Mouse (Mus musculus) lung, postnatal 0 days (tissue): ENCODE results near the gene Unc93a2.
"Not testable (repeated sequence)": the region's sequence is repeated elsewhere in the genome, so short reads cannot be mapped to it uniquely, and the experiment has no call there.

Experiments used
- CTCF ChIP-seq: IDR thresholded peaks from 2 replicates; pipeline ENCODE4 v1.5.1; 2016; ENCODE audit warnings: antibody characterized with exemption, mild to moderate bottlenecking
- EP300 ChIP-seq: IDR thresholded peaks from 2 replicates; pipeline ENCODE4 v1.6.1; 2016; ENCODE audit warnings: antibody characterized with exemption, mild to moderate bottlenecking, control low read depth

DNA sequence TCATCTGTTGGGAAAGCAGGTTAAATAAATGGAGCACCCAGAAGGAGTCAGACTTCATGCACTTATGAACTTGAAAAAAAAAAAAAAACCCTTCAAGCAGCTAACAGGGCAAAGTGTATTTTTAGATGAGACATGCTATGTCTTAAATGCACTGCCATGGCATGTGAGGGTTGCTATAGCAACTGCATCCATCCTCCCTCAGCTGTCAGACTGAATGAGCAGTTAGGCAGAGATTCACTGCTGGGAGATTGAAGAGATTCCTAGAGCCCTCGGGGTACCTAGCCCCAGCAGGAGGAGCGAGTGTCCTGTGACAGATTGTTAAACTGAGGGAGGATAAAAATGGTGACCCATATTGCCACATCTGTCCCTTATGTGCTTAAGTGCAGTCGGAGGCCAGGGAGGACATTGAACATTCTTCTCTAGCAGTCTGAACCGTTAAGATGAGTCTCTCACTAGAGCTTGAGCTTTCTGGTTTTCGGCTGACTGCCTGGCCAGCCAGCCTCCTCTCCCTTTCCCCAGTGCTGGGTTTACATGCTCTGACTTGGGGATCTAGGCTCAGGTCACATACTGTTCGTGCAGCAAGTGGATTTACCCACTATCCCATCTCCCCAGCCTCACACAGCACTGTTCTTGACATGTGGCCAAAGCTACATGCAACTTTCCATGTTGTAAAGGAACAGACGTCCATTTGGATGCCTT is 18.4 kb downstream of the Unc93a2 start:
- not testable (repeated sequence) for TF ChIP-seq CTCF, EP300
